Mouse (Mus musculus): ENCODE measurements around the gene Gnpat. TPM values are rescaled to one million over a fixed set of nuclear protein-coding genes. Genes with fewer than 3 reads are reported as not detected.

The Gnpat gene
- polyA plus RNA-seq, 1 experiment from 2014 or later, result 99.0 TPM

DNA sequence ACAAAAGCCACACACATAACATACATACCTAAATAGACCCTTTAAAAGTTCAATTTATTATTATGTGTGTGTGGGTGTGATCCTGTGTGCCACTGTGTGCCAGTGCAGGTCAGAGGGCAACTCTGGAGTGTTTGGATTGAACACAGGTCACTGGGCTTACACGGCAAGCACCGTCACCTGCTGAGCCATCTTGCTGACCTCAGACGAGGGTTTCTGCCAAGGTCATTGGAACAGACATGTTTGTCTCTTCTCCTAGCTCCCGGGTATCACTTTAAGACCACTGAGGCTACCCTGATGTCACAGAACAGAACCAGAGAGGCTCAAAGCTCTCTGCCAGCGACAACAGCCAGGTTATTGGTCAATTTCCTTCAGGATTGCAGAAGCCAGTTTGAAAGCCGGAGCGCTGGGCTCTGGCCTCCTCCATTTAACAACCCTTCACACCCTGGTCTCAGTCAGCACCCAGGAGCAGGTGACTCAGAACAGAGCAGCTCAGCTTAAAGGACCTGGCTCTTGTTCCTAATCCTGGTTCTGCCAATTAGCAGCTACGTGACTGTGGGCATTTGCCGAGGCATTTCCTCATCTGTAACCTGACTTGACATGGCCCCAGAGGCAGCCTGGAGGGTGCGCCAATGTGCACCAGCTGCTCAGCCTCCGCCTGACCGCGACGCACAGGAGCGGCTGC lies 61.3 kb downstream of the Gnpat start:
- WGBS, result 84% methylated on average over 15 of the region's 15 CpGs
- H3K4me3 ChIP-seq (ENCODE audit: low read length), result no peak overlapping the region

DNA sequence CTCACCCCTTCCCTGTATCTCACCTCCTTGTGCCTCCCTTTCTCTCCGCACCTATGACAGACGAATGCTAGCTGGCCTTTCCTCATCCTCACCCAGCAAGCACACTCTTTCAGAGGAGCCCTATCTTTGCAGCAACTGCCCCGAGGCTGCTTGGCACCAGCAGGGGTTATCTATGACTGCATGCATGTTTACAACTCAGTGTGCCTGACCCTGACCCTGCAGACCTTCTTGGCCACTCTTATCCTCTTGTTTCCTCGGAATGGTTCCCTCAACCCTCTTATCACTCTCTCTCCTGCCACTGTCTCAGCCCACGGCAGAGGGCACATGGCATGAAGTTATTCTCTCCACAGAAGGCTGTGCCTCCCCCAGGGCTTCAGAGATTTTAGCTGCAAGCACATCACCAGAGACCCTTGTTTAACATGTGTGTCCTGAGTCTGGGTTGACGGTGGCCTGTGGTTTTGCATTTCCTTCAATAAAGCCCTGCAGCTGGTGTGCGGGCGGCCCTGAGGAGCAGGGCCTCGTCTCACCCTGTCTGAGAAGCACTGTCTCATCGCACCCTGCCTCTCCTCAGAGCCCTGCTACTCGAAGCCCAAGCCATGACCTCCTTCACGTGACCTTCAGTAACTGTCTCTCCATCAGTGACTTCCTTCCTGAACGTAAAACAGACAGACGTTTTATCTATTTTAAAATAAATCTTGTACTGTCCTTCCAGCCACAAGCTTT lies 62.9 kb downstream of the Gnpat start:
- H3K27ac ChIP-seq (ENCODE audit: low read length), result 0 out of 2 replicates have a peak overlapping the region, but pooled peaks have one; percentile 14
- peaks cover 24% of the 10 kb centered on the region for H3K4me1 ChIP-seq (replicated peaks; ENCODE audit: control insufficient read depth, insufficient read depth, low read length)
- no peak overlapping the region for H3K9ac ChIP-seq (ENCODE audit: low read length)

More for the DNA sequence above, 61.3 kb downstream of the Gnpat start:
- H3K27me3 ChIP-seq (ENCODE audit: control insufficient read depth, insufficient read depth, low read depth, low read length), result no peaks in the 10 kb centered on the region
- no peaks in the 10 kb centered on the region for H3K36me3 ChIP-seq (ENCODE audit: control insufficient read depth, insufficient read depth, low read length)
- no peaks in the 10 kb centered on the region for H3K9me3 ChIP-seq (ENCODE audit: control insufficient read depth, low read length)
- no peak overlapping the region for H3K9ac ChIP-seq (ENCODE audit: low read length)
- H3K4me1 ChIP-seq (replicated peaks; ENCODE audit: control insufficient read depth, insufficient read depth, low read length), result peaks cover 24% of the 10 kb centered on the region
- ATAC-seq (ENCODE audit: low read depth), result no peak
- H3K4me2 ChIP-seq (ENCODE audit: low read depth, low read length), result no peak overlapping the region
- no peak overlapping the region for H3K27ac ChIP-seq (ENCODE audit: low read length)

GRCm38 (mm10) chr8:124926351-124926771 lies 63.5 kb downstream of the Gnpat start:
- Histone ChIP-seq H3K27ac (ENCODE audit: low read length) (peak overlapping the region; percentile 50; the same call in 1 of the 2 replicates), H3K4me3 (ENCODE audit: low read length) (no peak overlapping the region), H3K4me2 (ENCODE audit: low read depth, low read length) (no peak overlapping the region), H3K4me1 (replicated peaks; ENCODE audit: control insufficient read depth, insufficient read depth, low read length) (peaks cover 24% of the 10 kb centered on the region), H3K27me3 (ENCODE audit: control insufficient read depth, insufficient read depth, low read depth, low read length) (no peaks in the 10 kb centered on the region), H3K9me3 (ENCODE audit: control insufficient read depth, low read length) (no peaks in the 10 kb centered on the region), H3K36me3 (ENCODE audit: control insufficient read depth, insufficient read depth, low read length) (no peaks in the 10 kb centered on the region), H3K9ac (ENCODE audit: low read length) (0 out of 2 replicates have a peak overlapping the region, but pooled peaks have one; percentile 12)
- ATAC-seq (ENCODE audit: low read depth), result peak; percentile 64
- 27% methylated on average over 10 of the region's 10 CpGs for WGBS

More for the DNA sequence above, 62.9 kb downstream of the Gnpat start:
- no peak for ATAC-seq (ENCODE audit: low read depth)
- Histone ChIP-seq H3K36me3 (ENCODE audit: control insufficient read depth, insufficient read depth, low read length) (no peaks in the 10 kb centered on the region), H3K9me3 (ENCODE audit: control insufficient read depth, low read length) (no peaks in the 10 kb centered on the region), H3K4me3 (ENCODE audit: low read length) (no peak overlapping the region), H3K4me2 (ENCODE audit: low read depth, low read length) (no peak overlapping the region), H3K27me3 (ENCODE audit: control insufficient read depth, insufficient read depth, low read depth, low read length) (no peaks in the 10 kb centered on the region)
- WGBS, result 56% methylated on average over 14 of the region's 14 CpGs

DNA sequence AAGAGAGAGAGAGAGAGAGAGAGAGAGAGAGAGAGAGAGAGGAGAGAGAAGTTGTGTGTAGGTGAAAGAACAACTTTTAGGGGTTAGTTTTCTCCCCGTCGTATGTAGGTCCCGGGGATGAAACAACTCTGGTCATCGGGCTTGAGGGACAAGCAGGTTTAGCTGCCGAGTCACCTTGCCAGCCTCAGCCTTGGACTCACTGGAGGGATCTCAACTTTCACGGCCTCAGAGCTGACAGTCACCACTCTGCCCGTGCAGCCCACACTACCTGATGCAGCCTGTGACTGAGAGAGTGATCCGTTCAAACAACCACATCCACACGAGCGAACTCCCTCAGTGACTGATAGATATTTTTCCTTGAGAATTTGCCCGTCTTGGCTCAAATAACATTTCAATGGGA lies 66.2 kb downstream of the Gnpat start:
- H3K4me2 ChIP-seq (ENCODE audit: low read depth, low read length), result no peak overlapping the region
- H3K27ac ChIP-seq (ENCODE audit: low read length), result no peak overlapping the region

DNA sequence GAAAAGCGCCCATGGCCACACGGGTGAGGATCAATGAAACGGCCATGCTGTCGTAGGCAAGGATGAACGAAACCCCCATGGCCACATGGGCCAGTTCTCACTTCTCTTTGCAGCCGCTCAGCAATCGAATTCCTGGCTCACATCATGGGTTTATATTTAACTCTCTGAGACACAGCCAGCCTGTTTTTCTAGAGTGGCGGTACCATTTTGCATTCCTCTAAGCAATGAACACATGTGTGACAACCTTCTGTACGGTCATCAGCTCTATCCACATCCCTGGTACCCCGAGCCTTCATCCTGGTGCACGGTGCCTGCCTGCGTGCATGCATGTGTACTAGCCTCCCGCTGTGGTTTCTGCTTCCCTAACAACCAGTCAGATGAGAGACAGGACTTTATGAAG lies 67.3 kb downstream of the Gnpat start:
- Histone ChIP-seq H3K9ac (ENCODE audit: low read length) (no peak overlapping the region), H3K4me3 (ENCODE audit: low read length) (no peak overlapping the region), H3K9me3 (ENCODE audit: control insufficient read depth, low read length) (no peaks in the 10 kb centered on the region), H3K4me1 (replicated peaks; ENCODE audit: control insufficient read depth, insufficient read depth, low read length) (peaks cover 9% of the 10 kb centered on the region), H3K36me3 (ENCODE audit: control insufficient read depth, insufficient read depth, low read length) (no peaks in the 10 kb centered on the region), H3K27me3 (ENCODE audit: control insufficient read depth, insufficient read depth, low read depth, low read length) (no peaks in the 10 kb centered on the region), H3K27ac (ENCODE audit: low read length) (no peak overlapping the region), H3K4me2 (ENCODE audit: low read depth, low read length) (no peak overlapping the region)
- 85% methylated on average over 13 of the region's 13 CpGs for WGBS
- ATAC-seq (ENCODE audit: low read depth), result no peak

More for the DNA sequence above, 66.2 kb downstream of the Gnpat start:
- ATAC-seq (ENCODE audit: low read depth), result no peak
- H3K4me1 ChIP-seq (replicated peaks; ENCODE audit: control insufficient read depth, insufficient read depth, low read length), result peaks cover 9% of the 10 kb centered on the region
- H3K4me3 ChIP-seq (ENCODE audit: low read length), result no peak overlapping the region
- no peak overlapping the region for H3K9ac ChIP-seq (ENCODE audit: low read length)
- no peaks in the 10 kb centered on the region for H3K27me3 ChIP-seq (ENCODE audit: control insufficient read depth, insufficient read depth, low read depth, low read length)
- H3K36me3 ChIP-seq (ENCODE audit: control insufficient read depth, insufficient read depth, low read length), result no peaks in the 10 kb centered on the region
- 82% methylated on average over 11 of the region's 11 CpGs for WGBS
- H3K9me3 ChIP-seq (ENCODE audit: control insufficient read depth, low read length), result no peaks in the 10 kb centered on the region

GRCm38 (mm10) chr8:124930649-124931048 lies 67.8 kb downstream of the Gnpat start:
- Histone ChIP-seq H3K27me3 (ENCODE audit: control insufficient read depth, insufficient read depth, low read depth, low read length) (no peaks in the 10 kb centered on the region), H3K9me3 (ENCODE audit: control insufficient read depth, low read length) (no peaks in the 10 kb centered on the region), H3K4me2 (ENCODE audit: low read depth, low read length) (no peak overlapping the region), H3K27ac (ENCODE audit: low read length) (no peak overlapping the region), H3K9ac (ENCODE audit: low read length) (no peak overlapping the region), H3K4me1 (replicated peaks; ENCODE audit: control insufficient read depth, insufficient read depth, low read length) (peaks cover 9% of the 10 kb centered on the region), H3K36me3 (ENCODE audit: control insufficient read depth, insufficient read depth, low read length) (no peaks in the 10 kb centered on the region), H3K4me3 (ENCODE audit: low read length) (no peak overlapping the region)
- ATAC-seq (ENCODE audit: low read depth), result no peak
- 87% methylated on average over 4 of the region's 4 CpGs for WGBS

- Histone ChIP-seq H3K27ac (ENCODE audit: low read length) (no peak overlapping the region), H3K9ac (ENCODE audit: low read length) (no peak overlapping the region), H3K4me3 (ENCODE audit: low read length) (no peak overlapping the region), H3K36me3 (ENCODE audit: control insufficient read depth, insufficient read depth, low read length) (no peaks in the 10 kb centered on the region), H3K9me3 (ENCODE audit: control insufficient read depth, low read length) (no peaks in the 10 kb centered on the region), H3K4me2 (ENCODE audit: low read depth, low read length) (no peak overlapping the region), H3K27me3 (ENCODE audit: control insufficient read depth, insufficient read depth, low read depth, low read length) (no peaks in the 10 kb centered on the region), H3K4me1 (replicated peaks; ENCODE audit: control insufficient read depth, insufficient read depth, low read length) (no peaks in the 10 kb centered on the region)
- WGBS, result 72% methylated on average over 3 of the region's 3 CpGs
- ATAC-seq (ENCODE audit: low read depth), result no peak
Observed at GRCm38 (mm10) chr8:124932435-124932834, 69.6 kb downstream of the Gnpat start.

DNA sequence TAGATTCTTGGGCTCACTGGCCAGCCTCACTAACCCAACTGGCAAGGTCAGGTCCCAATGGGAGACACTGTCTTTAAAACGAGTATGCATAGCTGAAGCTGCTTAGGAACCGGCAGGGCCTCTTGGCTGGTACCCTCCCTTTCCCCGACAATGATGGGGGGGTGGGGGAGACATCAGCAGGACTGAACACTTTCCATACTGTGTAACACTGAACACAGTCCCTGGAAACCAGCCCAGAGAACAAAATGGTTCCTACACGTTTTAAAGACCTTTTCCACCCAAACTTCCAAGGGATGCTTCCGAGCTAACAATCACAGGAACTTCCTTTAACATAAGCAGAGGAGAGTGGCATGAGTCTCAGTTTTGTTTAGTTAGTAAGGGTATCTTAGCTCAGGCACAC lies 72.3 kb downstream of the Gnpat start:
- no peak overlapping the region for H3K4me2 ChIP-seq (ENCODE audit: low read depth, low read length)
- H3K4me3 ChIP-seq (ENCODE audit: low read length), result no peak overlapping the region
- ATAC-seq (ENCODE audit: low read depth), result no peak
- peaks cover 4% of the 10 kb centered on the region for H3K36me3 ChIP-seq (ENCODE audit: control insufficient read depth, insufficient read depth, low read length)
- no peak overlapping the region for H3K27ac ChIP-seq (ENCODE audit: low read length)
- WGBS, result 77% methylated on average over 5 of the region's 5 CpGs
- no peaks in the 10 kb centered on the region for H3K27me3 ChIP-seq (ENCODE audit: control insufficient read depth, insufficient read depth, low read depth, low read length)
- no peaks in the 10 kb centered on the region for H3K9me3 ChIP-seq (ENCODE audit: control insufficient read depth, low read length)
- no peaks in the 10 kb centered on the region for H3K4me1 ChIP-seq (replicated peaks; ENCODE audit: control insufficient read depth, insufficient read depth, low read length)
- H3K9ac ChIP-seq (ENCODE audit: low read length), result no peak overlapping the region

DNA sequence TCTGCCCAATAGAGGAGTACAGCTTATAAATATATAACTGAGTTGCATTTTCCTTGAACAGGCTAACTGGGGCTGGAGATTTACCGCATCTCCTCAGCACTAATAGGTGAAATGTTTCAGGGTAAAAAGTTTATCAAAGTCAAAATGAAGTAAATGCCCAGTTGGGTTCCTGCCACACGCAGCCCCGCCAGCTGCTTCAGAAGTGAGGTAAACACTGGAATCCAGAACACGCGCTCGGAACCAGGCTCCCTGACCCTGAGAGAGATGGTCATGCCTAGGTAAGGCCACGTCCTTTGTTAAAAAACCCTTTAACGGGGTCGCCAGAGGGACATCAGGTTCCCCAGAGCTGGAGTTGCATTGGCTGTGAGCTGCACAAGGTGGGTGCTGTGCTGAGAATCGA lies 73.9 kb downstream of the Gnpat start:
- Histone ChIP-seq H3K27me3 (ENCODE audit: control insufficient read depth, insufficient read depth, low read depth, low read length) (no peaks in the 10 kb centered on the region), H3K4me3 (ENCODE audit: low read length) (no peak overlapping the region), H3K9ac (ENCODE audit: low read length) (no peak overlapping the region), H3K27ac (ENCODE audit: low read length) (no peak overlapping the region), H3K4me1 (replicated peaks; ENCODE audit: control insufficient read depth, insufficient read depth, low read length) (no peaks in the 10 kb centered on the region), H3K9me3 (ENCODE audit: control insufficient read depth, low read length) (no peaks in the 10 kb centered on the region), H3K4me2 (ENCODE audit: low read depth, low read length) (no peak overlapping the region), H3K36me3 (ENCODE audit: control insufficient read depth, insufficient read depth, low read length) (peaks cover 7% of the 10 kb centered on the region)
- 93% methylated on average over 10 of the region's 10 CpGs for WGBS
- no peak for ATAC-seq (ENCODE audit: low read depth)

Measured in lung, embryonic 16.5 days (tissue).